Mouse (Mus musculus) liver, embryonic 14.5 days (tissue): ENCODE results near the gene Ssu2.

Experiments
- CTCF ChIP-seq: IDR thresholded peaks from 2 replicates; pipeline ENCODE4 v1.5.1; 2016; ENCODE audit warnings: antibody characterized with exemption, low read depth, control low read depth
- EP300 ChIP-seq: IDR thresholded peaks from 2 replicates; pipeline ENCODE4 v1.6.1; 2016; ENCODE audit warnings: antibody characterized with exemption, low read depth

GRCm38 (mm10) chr6:112309330-112309938 lies 78.4 kb downstream of the Ssu2 start:
- no peak for TF ChIP-seq EP300
- no peak for TF ChIP-seq CTCF
